Mouse (Mus musculus) adrenal gland, adult 2 months (tissue): ENCODE data around the gene Ripor1. TPM values are rescaled to one million over a fixed set of nuclear protein-coding genes. Genes with fewer than 3 reads are reported as not detected.
"Not testable (repeated sequence)": the region's sequence is repeated elsewhere in the genome, so short reads cannot be mapped to it uniquely, and the experiment has no call there.

ENCODE experiments used
- DNase-seq: peaks from one replicate; pipeline ENCODE4 v3.0.0; 2021
- long read RNA-seq: library from polyadenylated mRNA; stranded (forward); transcript quantifications from one replicate; pipeline ENCODE4 v2.0.0, GENCODE M21; 2021
- polyA plus RNA-seq: library from polyadenylated mRNA; depleted of rRNA; stranded (reverse); fragments of >200 nt; gene quantifications from 2 replicates; pipeline ENCODE4 v1.2.3, GENCODE M21; 2012; rRNA removed
- total RNA-seq, 2 experiments: library from RNA; stranded (reverse); gene quantifications; 2 replicates each; pipeline ENCODE4 v1.2.3; 2021

Ripor1 gene
- total RNA-seq (10 to 100 TPM; 23.2 to 37.3 TPM), polyA plus RNA-seq (29.8 and 33.0 TPM in 2 replicates)
- long read RNA-seq, full-length matches to known transcripts, result 1 of 6 reads
- long read RNA-seq, partial matches to known transcripts, result 5 of 6 reads
- long read RNA-seq, other reads (novel, unspliced or antisense), result 0 of 6 reads

- peak; percentile 90 for DNase-seq
Observed at GRCm38 (mm10) chr8:105604804-105605381, at the start of gene Ripor1. TSS of gene Ripor1 (plus strand) at chr8:105605255.

GRCm38 (mm10) chr8:105562863-105563262 is 42.2 kb upstream of the Ripor1 start:
- DNase-seq, result no peak

GRCm38 (mm10) chr8:105563871-105564270 is 41.2 kb upstream of the Ripor1 start:
- DNase-seq, result no peak

- not testable (repeated sequence) for DNase-seq
Observed at GRCm38 (mm10) chr8:105564573-105565229, 40.4 kb upstream of the Ripor1 start.

GRCm38 (mm10) chr8:105565401-105565881 is 39.6 kb upstream of the Ripor1 start:
- no peak for DNase-seq

- DNase-seq, result peak; percentile 100
Observed at GRCm38 (mm10) chr8:105565952-105566702, 38.9 kb upstream of the Ripor1 start, which contains the start of gene Atp6v0d1. TSS of gene Atp6v0d1 (minus strand) at chr8:105566047.

- DNase-seq, result no peak
Observed at GRCm38 (mm10) chr8:105566703-105567595, 38.1 kb upstream of the Ripor1 start.

GRCm38 (mm10) chr8:105571810-105572209 is 33.2 kb upstream of the Ripor1 start:
- no peak for DNase-seq

GRCm38 (mm10) chr8:105573427-105573826 is 31.6 kb upstream of the Ripor1 start:
- peak; percentile 53 for DNase-seq

- DNase-seq, result no peak
Observed at GRCm38 (mm10) chr8:105574741-105575140, 30.3 kb upstream of the Ripor1 start.

GRCm38 (mm10) chr8:105575538-105575937 is 29.5 kb upstream of the Ripor1 start:
- no peak for DNase-seq

GRCm38 (mm10) chr8:105579719-105580118 is 25.3 kb upstream of the Ripor1 start:
- no peak for DNase-seq

GRCm38 (mm10) chr8:105592431-105592830 is 12.6 kb upstream of the Ripor1 start:
- DNase-seq, result no peak

- peak; percentile 62 for DNase-seq
Observed at GRCm38 (mm10) chr8:105593859-105594258, 11.2 kb upstream of the Ripor1 start.

- DNase-seq, result no peak
Observed at GRCm38 (mm10) chr8:105594451-105595242, 10.4 kb upstream of the Ripor1 start.

GRCm38 (mm10) chr8:105596362-105597034 is 8.6 kb upstream of the Ripor1 start:
- DNase-seq, result peak; percentile 86

GRCm38 (mm10) chr8:105598777-105599176 is 6.3 kb upstream of the Ripor1 start:
- DNase-seq, result no peak

- peak; percentile 50 for DNase-seq
Observed at GRCm38 (mm10) chr8:105601301-105601700, 3.8 kb upstream of the Ripor1 start.

- DNase-seq, result not testable (repeated sequence)
Observed at GRCm38 (mm10) chr8:105602540-105602939, 2.5 kb upstream of the Ripor1 start.
